Mouse (Mus musculus): ENCODE results near the gene March2. TPM values are rescaled to one million over a fixed set of nuclear protein-coding genes. Genes with fewer than 3 reads are reported as not detected.

Gene March2
- polyA plus RNA-seq, 1 experiment from 2014 or later, result 63.9 TPM

Other genes starting within 250 kb of the March2 start
- 20.6 and 28.0 TPM in 2 replicates for gene Adamts10, start 194.5 kb downstream of the March2 start, polyA plus RNA-seq (2014; fragmentation: Nextera tagmentation; extraction: Ambion mirVana)
- 1.3 and 2.2 TPM in 2 replicates for gene Myo1f, start 163.0 kb downstream of the March2 start, polyA plus RNA-seq (2014; fragmentation: Nextera tagmentation; extraction: Ambion mirVana)
- gene Zfp414, start 89.6 kb downstream of the March2 start, polyA plus RNA-seq (2014; fragmentation: Nextera tagmentation; extraction: Ambion mirVana), result 93.0 and 97.9 TPM in 2 replicates
- gene Pram1, start 80.6 kb downstream of the March2 start, polyA plus RNA-seq (2014; fragmentation: Nextera tagmentation; extraction: Ambion mirVana), result 0.21 and 0.36 TPM in 2 replicates
- gene Hnrnpm, start 31.8 kb downstream of the March2 start, polyA plus RNA-seq (2014; fragmentation: Nextera tagmentation; extraction: Ambion mirVana), result 242 and 246 TPM in 2 replicates
- 340 and 341 TPM in 2 replicates for gene Rab11b, start 41.9 kb upstream of the March2 start, polyA plus RNA-seq (2014; fragmentation: Nextera tagmentation; extraction: Ambion mirVana)
- 15.2 and 15.8 TPM in 2 replicates for gene Angptl4, start 63.2 kb upstream of the March2 start, polyA plus RNA-seq (2014; fragmentation: Nextera tagmentation; extraction: Ambion mirVana)
- 35.6 and 37.2 TPM in 2 replicates for gene Kank3, start 91.8 kb upstream of the March2 start, polyA plus RNA-seq (2014; fragmentation: Nextera tagmentation; extraction: Ambion mirVana)
- gene Rps28, start 105.9 kb upstream of the March2 start, polyA plus RNA-seq (2014; fragmentation: Nextera tagmentation; extraction: Ambion mirVana), result 624 and 885 TPM in 2 replicates
- 461 and 608 TPM in 2 replicates for gene Ndufa7, start 105.9 kb upstream of the March2 start, polyA plus RNA-seq (2014; fragmentation: Nextera tagmentation; extraction: Ambion mirVana)
- 66.8 and 86.0 TPM in 2 replicates for gene Cd320, start 124.4 kb upstream of the March2 start, polyA plus RNA-seq (2014; fragmentation: Nextera tagmentation; extraction: Ambion mirVana)
- not detected in 2 replicates for gene Gm7029, start 155.2 kb upstream of the March2 start, polyA plus RNA-seq (2014; fragmentation: Nextera tagmentation; extraction: Ambion mirVana)
- gene Kifc1, start 172.0 kb upstream of the March2 start, polyA plus RNA-seq (2014; fragmentation: Nextera tagmentation; extraction: Ambion mirVana), result 3.8 and 4.6 TPM in 2 replicates
- 0.28 TPM in 1 of 2 replicates, not detected in the other for gene Platr17, start 186.5 kb upstream of the March2 start, polyA plus RNA-seq (2014; fragmentation: Nextera tagmentation; extraction: Ambion mirVana)
- gene Daxx, start 190.7 kb upstream of the March2 start, polyA plus RNA-seq (2014; fragmentation: Nextera tagmentation; extraction: Ambion mirVana), result 43.3 and 48.0 TPM in 2 replicates
- gene Tapbp, start 197.2 kb upstream of the March2 start, polyA plus RNA-seq (2014; fragmentation: Nextera tagmentation; extraction: Ambion mirVana), result 14.1 and 17.7 TPM in 2 replicates
- gene Zbtb22, start 197.2 kb upstream of the March2 start, polyA plus RNA-seq (2014; fragmentation: Nextera tagmentation; extraction: Ambion mirVana), result 12.3 and 12.6 TPM in 2 replicates
- 27.2 and 36.0 TPM in 2 replicates for gene Rgl2, start 210.9 kb upstream of the March2 start, polyA plus RNA-seq (2014; fragmentation: Nextera tagmentation; extraction: Ambion mirVana)
- 185 and 192 TPM in 2 replicates for gene Pfdn6, start 221.7 kb upstream of the March2 start, polyA plus RNA-seq (2014; fragmentation: Nextera tagmentation; extraction: Ambion mirVana)
- 10.5 and 14.6 TPM in 2 replicates for gene Wdr46, start 222.0 kb upstream of the March2 start, polyA plus RNA-seq (2014; fragmentation: Nextera tagmentation; extraction: Ambion mirVana)
- 6.0 and 6.7 TPM in 2 replicates for gene B3galt4, start 232.8 kb upstream of the March2 start, polyA plus RNA-seq (2014; fragmentation: Nextera tagmentation; extraction: Ambion mirVana)
- 41.6 and 50.4 TPM in 2 replicates for gene Vps52, start 237.1 kb upstream of the March2 start, polyA plus RNA-seq (2014; fragmentation: Nextera tagmentation; extraction: Ambion mirVana)
- 1,022 and 1,419 TPM in 2 replicates for gene Rps18, start 237.3 kb upstream of the March2 start, polyA plus RNA-seq (2014; fragmentation: Nextera tagmentation; extraction: Ambion mirVana)

Measured in forebrain, embryonic 14.5 days (tissue).